Mouse (Mus musculus): ENCODE measurements around the gene Arrdc2.

Arrdc2 gene

DNA sequence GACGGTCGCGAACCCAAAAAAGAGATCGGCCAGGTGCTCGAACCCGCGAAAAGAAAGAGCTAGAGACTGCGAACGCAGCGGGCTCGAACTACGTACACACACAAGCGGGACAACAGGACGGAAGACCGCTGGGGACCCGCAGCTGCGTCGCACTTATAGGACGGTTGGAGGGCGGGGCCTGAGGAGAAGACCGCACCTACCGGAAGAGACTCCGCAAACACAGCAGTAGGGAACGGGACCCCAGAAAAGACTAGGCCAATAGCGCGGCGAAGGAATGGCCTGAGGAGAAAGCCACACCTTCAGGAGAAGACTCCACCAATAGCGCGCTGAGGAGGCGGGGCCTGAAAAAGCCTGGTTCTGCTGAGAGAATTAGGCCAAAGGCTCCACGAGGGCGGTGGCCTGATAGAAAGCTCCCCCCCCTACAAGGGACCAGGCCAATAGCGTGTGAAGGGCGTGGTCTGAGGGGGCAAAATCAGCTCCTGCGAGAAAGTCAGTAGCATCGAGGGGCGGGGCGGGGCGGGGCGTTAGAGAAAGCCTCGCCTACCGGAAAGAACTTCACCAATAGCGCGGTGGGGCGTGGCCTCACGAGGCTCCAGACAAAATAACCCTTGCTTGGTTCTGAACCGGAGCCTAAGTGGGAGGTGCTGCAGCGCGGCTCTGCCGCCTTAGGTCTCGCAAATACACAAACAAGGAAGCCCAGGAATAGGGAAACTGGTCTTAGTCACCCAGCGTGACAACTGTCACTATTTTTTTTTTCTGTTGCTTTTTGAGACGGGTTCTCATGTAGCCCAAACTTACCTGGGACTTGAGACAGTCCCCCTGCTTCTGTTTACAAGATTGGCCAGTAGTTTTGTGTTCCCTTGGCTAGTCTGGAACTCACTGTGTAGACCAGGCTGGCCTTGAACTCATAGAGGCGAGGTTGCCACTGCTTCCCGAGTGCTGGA is at the start of gene Arrdc2:
Arrdc2 (minus strand) TSS at position 313 of the 944 bp plus-strand sequence.
- in situ Hi-C loops (cut with MboI, MseI), result loop anchor here (10.0 kb wide), 1 partner anchor 65 kb away; the partner anchor contains the start of gene Pik3r2

DNA sequence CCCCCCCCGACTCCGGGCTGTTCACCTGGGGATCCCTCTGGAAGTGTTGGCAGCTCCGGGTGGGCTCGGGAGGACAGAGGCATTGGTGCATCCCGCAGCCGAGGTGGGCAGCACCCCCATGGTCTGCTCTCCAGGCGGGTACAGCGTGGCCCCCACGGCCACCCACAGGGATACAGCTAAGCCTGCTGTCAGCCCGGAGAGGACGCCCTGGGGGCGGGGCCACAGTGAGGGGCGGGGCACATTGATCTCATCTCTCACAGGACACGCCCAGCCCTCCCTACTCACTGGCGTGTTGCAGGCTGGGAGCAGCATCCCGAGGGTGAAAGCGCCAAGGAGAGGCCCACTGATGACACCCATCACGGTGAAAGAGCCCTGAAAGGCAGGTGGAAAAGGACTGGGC is 48.1 kb upstream of the Arrdc2 start:
- in situ Hi-C loops (cut with MboI, MseI), result loop anchor here (25.0 kb wide), 1 partner anchor 775 kb away; the partner anchor contains the start of gene Unc13a

DNA sequence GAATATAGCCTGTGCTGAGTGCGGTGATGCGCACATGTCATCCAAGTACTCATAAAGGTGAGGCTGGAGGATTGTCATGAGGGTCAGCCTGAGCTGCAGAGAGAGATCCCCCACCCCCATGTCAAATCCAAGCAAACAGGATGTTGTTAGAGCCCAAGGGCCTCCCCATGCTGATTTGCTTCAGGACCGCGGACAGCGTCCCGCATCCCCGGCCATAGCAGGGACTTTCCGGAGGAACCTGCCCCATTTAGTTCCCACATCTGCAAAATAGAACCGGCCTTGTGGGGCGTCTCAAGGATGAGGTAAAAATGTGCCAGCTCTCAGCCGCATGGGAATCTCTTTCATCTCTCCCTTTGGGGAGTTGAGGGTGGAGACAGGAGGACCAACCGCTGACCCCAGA is 46.1 kb upstream of the Arrdc2 start:
- in situ Hi-C loops (cut with MboI, MseI), result loop anchor here (25.0 kb wide), 1 partner anchor 777 kb away; the partner anchor contains the start of gene Unc13a

- in situ Hi-C loops (cut with MboI, MseI), result loop anchor here (25.0 kb wide), 1 partner anchor 778 kb away; the partner anchor contains the start of gene Unc13a
Observed at GRCm38 (mm10) chr8:70884683-70885082, 45.2 kb upstream of the Arrdc2 start.

GRCm38 (mm10) chr8:70884186-70884585 is 44.7 kb upstream of the Arrdc2 start:
- in situ Hi-C loops (cut with MboI, MseI), result loop anchor here (25.0 kb wide), 1 partner anchor 778 kb away; the partner anchor contains the start of gene Unc13a

DNA sequence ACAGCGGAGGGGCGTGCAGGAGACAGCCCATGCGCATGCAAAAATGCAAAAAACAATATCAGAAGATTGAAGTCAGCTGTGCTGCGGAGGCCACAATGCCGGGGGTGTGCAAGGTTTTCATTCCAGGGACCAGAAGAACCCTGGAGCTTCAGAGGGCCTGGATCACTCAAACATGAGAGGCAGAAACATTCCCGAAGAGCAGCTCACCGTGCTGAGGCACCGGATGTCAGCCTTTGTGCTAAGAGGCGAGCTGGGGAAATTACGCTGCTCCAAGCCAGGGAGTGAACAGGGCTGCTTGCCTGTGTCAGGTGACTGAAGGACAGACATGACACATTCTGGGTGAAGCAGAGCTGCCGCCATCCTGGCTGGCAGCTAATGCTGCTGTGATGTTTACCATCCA is 41.0 kb upstream of the Arrdc2 start:
- in situ Hi-C loops (cut with MboI, MseI), result loop anchor here (25.0 kb wide), 1 partner anchor 782 kb away; the partner anchor contains the start of gene Unc13a

- in situ Hi-C loops (cut with MboI, MseI), result loop anchor here (25.0 kb wide), 1 partner anchor 782 kb away; the partner anchor contains the start of gene Unc13a
Observed at GRCm38 (mm10) chr8:70880126-70880525, 40.6 kb upstream of the Arrdc2 start.

DNA sequence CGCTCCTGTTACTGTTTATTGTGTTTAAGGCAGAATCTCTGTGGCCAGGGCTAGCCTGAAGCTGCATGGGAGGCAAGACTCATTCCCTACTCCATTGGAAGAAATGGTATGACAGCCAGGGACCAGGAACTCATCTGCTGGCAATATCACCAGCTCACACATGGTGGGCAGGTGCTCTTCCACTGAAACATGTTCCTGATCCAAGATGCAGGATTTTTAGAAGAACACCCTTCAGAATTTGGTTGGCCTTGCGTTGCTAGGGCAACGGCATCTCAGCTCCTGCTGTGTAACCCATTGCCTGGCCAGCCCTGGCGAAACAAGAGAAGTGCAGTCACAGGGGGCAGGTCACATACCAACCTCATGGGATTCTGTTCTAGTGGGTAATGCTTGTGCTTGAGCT is 40.0 kb upstream of the Arrdc2 start:
- in situ Hi-C loops (cut with MboI, MseI), result loop anchor here (25.0 kb wide), 1 partner anchor 783 kb away; the partner anchor contains the start of gene Unc13a

- in situ Hi-C loops (cut with MboI, MseI), result loop anchor here (25.0 kb wide), 1 partner anchor 784 kb away; the partner anchor contains the start of gene Unc13a
Observed at GRCm38 (mm10) chr8:70878178-70878577, 38.7 kb upstream of the Arrdc2 start.

- in situ Hi-C loops (cut with MboI, MseI), result loop anchor here (25.0 kb wide), 1 partner anchor 786 kb away; the partner anchor contains the start of gene Unc13a
Observed at GRCm38 (mm10) chr8:70876382-70876781, 36.9 kb upstream of the Arrdc2 start.

DNA sequence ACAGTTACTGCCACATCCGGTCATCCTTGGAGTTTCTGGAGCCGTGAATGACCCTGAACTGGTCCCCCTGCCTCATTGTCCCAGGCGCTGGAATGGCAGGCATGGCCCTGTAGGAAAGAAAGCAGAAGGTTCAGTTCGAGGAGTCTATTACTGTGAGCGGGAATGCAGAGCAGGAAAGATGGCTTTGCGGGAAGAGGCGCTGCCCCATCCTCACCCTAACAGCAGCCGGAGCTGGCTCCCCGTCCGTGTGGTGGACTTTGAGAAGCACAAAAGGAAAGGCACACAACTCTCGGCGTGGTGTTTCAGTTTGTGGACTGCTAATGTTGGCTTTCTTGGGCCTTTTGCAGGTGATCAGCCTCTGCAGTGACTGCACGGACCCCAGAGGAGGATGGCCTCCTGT is 34.9 kb upstream of the Arrdc2 start:
- in situ Hi-C loops (cut with MboI, MseI), result no loop called here

- in situ Hi-C loops (cut with MboI, MseI), result no loop called here
Observed at GRCm38 (mm10) chr8:70873364-70873985, 34.0 kb upstream of the Arrdc2 start, which contains the start of gene Ccdc124. Gene Ccdc124 (minus strand): TSS chr8:70873935.

GRCm38 (mm10) chr8:70872643-70873363 is 33.3 kb upstream of the Arrdc2 start:
- in situ Hi-C loops (cut with MboI, MseI), result no loop called here

DNA sequence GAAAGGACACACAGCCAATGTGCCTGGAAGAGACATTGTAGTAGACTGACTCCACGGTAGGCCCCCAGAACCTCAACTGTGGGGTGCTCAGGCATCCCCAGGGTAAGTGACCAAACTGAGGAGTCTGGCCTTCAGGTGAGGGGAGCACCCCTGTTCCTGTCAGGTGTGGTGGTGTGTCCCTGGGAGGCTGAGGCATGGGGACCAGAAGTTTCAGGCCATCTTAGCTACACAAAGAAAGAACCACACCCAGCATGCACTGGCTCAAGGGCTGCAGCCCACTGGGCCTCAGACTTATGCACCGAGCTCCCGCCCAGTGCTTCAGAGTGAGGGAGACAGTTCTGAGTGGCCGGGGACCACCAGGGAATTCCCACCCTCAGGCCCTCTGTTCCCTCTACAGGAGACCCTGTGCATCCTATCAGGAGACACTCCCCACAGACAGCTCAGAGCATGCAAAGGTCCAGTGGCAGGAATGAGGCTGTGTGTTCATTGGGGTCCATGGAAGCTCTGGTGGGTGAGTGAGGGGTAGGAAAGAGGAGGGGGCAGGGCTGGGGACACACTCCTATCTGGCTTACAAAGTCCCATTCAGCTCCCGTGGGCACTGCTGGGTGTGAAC is 31.8 kb upstream of the Arrdc2 start:
- in situ Hi-C loops (cut with MboI, MseI), result no loop called here

DNA sequence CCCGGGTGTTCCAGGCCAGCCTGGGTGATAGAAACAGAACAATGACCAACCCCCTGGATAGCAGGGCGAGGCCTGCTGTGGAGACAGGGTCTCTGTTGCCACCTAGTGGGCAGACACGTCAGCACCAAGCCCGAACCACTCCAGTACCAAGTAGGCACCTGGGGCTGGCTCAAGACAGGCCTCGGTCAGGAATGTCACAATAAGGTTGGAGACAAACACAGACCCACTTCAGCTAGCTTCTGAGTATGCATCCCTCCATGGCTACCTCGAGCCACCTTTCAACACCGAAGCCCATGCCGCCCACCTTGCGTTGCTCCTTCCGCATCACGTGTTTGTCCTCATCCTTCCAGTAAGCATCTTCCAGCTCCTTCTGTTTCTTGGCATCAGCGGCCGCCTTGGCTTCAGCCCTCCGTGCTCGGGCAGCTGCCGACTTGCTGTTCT is 30.1 kb upstream of the Arrdc2 start:
- in situ Hi-C loops (cut with MboI, MseI), result loop anchor here (10.0 kb wide), 1 partner anchor 1055 kb away; no protein-coding TSS in a partner anchor

GRCm38 (mm10) chr8:70869199-70869571 is 29.7 kb upstream of the Arrdc2 start:
- in situ Hi-C loops (cut with MboI, MseI), result loop anchor here (10.0 kb wide), 1 partner anchor 1056 kb away; no protein-coding TSS in a partner anchor

DNA sequence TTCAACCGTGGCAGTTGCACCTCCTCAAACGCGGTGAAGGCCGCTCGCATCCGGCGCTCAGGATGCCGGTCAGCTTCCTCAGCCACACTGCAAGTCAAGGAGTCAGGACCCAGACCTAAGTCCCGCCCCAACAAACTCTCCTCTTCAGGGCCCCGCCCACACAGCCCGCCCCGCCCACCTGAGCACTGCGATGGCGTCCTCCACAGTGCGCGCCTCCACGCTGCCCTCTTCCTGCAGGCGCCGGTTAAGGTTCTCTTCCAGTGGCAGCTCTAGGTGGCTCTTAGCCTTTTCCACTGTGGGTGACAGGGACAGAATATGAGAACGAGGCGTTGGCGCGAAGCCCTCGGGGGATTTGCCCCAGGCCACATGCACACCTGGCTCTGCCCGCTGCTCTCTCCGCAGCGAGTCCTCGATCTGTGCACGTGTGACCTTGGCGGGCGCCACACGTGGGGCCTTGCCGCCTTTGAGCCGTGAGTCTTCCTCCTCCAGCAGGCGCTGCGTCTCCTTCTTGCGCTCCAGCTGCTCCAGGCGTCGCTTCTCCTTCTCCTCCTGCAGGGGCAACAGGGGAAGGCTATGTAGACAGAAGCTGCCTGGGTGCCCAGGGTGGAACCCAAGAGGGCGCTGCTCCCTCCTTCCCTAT is 29.2 kb upstream of the Arrdc2 start:
- in situ Hi-C loops (cut with MboI, MseI), result loop anchor here (10.0 kb wide), 1 partner anchor 1056 kb away; no protein-coding TSS in a partner anchor

GRCm38 (mm10) chr8:70866566-70866965 is 27.0 kb upstream of the Arrdc2 start:
- in situ Hi-C loops (cut with MboI, MseI), result loop anchor here (10.0 kb wide), 1 partner anchor 1058 kb away; no protein-coding TSS in a partner anchor

DNA sequence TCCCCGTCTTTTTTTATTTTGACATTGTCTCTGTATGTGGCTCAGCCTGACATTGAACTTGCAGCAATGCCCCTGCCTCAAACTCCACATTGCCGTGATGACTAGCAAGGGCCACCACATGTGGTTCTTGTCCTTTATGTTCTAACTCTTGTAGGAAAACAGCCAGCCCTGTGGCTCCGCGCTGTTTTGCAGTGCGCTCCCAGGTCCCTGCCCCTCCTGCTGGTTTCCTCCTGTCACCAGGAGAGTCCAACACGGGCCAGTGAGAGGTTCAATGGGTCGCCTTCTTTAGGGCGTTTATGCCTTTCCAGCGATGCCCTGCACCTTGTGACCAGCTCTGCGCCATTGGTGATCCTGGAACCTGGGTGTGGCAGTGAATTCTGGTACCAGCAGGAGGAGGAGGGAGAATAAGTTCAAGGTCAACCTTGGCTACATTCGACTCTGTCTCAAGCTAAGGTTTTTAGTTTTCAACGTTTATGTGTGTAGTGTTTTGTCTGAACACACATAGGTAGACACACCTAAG is 26.5 kb upstream of the Arrdc2 start:
- in situ Hi-C loops (cut with MboI, MseI), result loop anchor here (10.0 kb wide), 1 partner anchor 1059 kb away; no protein-coding TSS in a partner anchor
